Mouse (Mus musculus) CH12F3 (cell line): ENCODE results near the gene Podxl2.

Source experiments
- in situ Hi-C: fragments of 300-500 bp; cut with MboI; formaldehyde crosslinking; loops from 2 replicates; pipeline ENCODE4 v1.14.3; 2020; ENCODE audit warnings: low sequenced_read_pairs

Podxl2 gene

DNA sequence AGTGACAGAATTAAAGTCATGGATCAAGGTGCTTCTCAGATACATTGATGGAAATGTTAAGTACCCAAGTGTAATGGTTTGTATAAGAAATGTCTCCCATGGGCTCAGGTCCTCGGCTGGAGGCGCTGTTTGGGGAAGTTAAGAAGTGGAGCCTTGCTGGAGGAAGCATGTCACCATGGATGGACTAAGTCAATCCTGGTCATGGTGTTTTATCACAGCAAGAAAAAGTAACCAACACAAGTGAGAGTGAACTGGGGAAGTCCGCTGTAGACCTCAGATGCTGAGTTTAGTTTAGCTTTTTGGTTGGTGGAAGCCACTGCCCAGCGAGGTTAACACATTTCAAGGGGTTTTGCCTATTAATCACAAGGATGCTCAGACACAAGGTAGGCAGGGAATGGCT lies 45.3 kb downstream of the Podxl2 start:
- in situ Hi-C loops: no loop called here

DNA sequence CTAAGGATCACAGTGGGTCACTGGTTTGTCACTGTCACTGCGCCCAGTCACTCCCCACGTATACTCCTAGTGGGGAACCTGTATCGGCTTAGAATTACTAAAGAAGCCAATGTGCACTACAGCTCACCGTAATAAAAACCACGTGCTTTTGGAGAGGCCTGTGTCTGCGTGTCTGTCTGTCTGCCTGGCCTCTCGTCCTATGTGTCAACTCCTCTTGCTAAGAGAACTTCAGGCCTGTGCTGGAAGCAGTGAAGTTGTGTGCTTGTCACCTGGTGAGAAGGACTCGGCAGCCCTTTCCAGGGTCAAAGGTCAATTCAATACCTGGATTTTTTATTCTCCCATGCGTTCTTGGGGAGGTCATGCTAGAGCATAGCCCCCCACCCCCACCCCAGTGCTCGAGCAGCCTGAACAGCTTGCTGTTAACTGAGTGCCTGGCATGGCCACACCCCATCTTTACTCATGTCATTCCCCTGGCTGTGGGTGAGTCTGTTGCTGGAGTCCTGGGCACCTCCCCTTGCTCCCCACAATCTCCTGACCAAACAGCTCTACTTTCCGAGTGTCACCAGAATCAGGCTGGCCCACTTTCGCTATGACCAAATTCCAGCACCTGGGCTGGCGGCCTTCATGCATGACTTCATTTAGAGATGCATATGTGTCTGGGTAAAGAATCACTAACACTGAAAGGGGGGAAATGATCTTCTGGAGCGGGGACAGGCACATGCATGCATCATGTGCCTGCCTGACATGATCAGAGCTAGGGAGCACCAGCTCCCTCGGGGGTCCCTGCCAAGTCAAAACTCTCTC lies 46.4 kb downstream of the Podxl2 start:
- in situ Hi-C loops: no loop called here

DNA sequence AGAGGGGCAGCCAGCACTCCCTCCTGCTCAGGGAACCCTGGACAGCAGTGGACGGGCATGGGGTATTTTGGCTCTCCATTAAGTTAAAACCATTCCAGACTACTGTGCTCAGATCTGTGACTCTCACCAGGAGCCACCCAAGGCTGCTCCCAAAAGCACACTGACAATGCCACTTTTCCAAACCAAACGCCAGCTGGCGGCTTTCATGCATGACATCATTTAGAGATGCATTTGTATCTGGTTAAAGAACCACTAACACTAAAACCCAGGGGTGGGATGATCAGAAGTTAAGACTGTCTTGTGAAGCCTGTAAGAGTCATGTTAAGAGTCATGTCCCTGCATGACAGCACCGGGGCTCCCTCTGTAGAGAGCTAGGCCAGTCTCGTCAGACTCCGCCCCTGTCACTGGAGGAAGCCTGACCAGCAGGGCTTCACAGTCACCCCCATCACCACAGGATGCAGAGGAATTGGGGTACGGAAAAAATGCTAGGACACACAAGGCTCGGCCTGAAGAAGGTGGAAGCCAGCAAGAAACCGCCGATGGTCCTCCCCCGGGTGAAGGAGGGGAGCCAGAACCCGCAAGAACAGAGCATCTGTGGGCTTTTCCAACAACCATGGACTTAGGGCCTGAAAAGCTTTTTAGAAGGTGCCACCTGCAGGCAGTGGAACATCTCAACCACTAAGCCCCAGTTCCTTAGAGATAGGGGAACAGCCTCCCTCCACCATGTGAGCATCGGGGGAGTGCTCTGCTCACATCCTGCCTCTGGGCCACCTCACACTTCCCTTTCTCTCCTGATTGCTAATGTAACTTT lies 47.2 kb downstream of the Podxl2 start:
- in situ Hi-C loops: no loop called here

DNA sequence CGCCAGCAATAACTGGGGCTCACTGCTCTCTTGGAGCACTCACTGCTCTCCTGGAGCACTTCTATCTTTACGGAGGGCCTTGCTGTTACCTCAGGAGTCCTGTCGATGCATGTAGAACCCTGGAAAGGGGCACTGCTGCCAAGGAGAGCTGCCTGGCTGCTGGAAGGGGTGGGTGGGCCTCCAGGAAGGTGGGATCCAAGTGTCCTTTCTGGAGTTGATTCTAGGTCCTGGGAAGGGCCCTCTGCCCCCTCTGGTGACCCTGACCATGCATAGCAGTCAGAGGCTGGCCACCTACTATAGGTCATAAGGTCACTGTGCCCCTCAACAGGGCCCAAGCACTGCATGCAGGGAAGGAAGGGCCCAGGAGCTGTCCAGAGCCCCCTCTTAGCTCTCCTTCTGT lies 47.9 kb downstream of the Podxl2 start:
- in situ Hi-C loops: no loop called here

DNA sequence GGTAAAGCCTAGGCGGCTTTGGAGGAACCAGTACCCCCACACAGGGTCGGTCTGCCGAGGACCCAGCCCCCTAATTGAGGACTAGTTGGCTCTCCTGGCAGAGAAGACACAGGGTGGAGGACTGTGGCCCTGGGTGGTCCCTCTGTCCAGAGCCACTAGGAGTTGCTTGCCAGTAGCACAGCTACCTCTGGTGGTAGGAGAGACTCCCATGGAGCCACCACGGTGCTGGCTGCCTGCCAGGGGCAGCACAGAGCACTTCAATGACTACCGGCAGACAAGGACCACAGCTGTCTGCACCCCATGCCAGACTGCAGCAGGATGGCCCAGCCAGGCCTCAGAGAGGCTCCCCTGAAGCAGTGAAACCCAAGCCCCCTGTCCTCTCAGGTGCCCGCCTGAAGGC lies 48.3 kb downstream of the Podxl2 start:
- in situ Hi-C loops: no loop called here

DNA sequence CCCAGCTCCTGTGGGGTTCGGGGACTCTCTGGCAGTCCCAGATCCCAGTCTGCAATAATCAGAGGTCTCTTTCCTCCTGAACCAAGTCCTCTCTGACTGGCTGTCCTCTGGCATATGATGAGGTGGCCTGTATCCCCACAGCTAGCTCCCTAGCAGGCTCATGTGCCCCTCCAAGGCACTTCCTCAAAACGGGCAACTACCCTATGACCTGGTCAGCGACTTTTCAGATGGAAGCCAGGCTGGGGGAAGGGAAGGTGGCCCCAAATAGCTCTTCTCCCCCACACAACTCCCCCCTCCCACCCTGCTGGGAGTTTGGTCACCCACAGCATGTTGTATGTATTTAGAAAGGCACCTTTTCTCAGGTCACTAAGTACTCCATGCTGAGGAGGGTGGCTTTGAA lies 48.8 kb downstream of the Podxl2 start:
- in situ Hi-C loops: no loop called here

DNA sequence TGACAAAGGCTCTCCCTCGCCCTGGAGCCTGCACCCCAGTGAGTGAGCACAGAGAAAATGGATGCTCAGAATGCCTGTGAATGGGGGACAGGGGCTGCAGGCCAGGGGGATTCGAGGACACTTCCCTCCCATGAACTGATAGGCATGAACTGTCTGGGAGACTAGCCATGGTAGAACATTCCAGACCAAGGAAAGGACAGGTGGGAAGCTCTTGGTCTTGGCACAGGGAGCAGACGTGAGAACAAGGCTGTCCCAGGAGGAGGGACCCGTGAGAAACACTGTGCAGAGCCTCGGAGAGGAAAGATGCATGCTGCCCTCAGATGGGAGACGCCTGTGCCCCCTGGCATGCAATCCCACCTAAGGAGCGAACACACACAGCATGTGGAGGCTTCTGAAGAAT lies 50.7 kb downstream of the Podxl2 start:
- in situ Hi-C loops: no loop called here

DNA sequence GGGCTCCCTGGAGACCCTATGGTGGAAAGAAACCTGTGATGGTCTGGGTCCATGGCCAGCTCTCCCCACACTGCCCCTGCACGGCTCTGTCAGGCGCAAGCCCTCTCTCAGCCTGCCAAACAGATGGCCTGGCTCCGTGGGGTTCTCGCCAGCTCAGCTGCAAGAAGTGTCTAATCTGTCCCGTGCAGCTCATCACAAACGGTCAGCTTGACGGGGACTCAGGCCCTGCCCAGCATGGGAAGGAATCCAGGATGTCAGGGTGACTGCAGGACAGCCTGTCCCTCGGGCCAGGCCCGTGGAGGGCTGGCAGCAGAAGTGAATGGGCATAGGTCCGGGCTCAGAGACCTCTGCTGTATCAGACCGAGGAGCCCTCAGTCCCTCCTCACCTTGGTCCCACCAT lies 52.9 kb downstream of the Podxl2 start:
- in situ Hi-C loops: no loop called here

DNA sequence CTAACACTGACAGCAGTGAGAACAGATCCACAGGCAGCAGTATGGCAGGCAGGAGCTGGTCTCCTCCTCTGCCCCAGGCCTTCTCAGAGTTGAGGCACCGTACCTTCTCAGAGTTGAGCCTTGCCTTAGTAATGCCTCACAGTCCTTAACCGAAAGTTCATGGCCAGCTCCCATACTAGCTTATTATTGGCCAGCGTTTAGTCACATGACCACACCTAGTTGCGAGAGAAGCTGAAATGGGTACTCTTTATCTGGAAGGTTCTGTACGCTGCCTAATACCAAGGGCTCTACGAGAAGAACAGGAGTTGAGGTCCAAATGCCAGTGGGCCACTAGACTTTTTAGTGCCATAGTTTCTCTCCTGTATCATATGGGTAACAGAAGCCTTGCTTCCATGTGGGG lies 53.5 kb downstream of the Podxl2 start:
- in situ Hi-C loops: no loop called here

DNA sequence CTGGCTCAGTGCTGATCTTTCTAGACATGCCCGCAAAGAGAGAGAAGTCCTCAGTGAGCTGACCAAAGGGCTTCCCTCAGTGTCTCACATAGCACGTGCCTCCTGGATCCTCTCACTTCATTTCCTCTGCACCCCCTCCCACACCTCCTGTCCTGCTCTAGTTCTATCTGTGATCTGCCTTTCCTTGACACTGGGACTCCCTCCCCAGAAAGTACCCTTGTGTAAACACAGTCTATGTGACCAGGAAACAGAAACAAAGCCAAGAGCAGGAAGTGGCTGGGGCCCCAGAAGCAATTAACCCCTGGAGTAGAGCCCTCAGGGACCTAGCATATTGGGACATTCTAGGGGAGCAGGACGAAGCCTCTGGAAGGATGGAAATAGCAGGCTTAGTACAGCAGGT lies 54.0 kb downstream of the Podxl2 start:
- in situ Hi-C loops: no loop called here

DNA sequence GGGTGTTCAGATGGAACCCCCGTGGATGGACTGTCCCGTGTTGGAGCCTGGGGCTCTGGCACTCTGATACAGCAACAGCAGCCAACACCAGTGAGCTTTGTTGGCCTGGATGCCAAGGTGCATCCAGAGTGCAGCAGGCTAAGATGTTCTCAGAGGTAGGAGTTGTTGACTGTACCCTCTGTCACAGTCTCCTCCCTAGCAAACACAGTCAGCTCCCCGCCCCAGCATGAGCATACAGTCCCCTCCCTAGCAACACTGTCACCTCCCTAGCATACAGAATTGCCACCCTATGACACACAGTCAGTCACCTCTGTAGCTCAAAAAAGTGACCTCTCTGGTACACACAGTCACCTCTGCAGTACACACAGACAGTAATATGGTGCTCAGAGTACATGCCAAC lies 57.9 kb downstream of the Podxl2 start:
- in situ Hi-C loops: no loop called here

DNA sequence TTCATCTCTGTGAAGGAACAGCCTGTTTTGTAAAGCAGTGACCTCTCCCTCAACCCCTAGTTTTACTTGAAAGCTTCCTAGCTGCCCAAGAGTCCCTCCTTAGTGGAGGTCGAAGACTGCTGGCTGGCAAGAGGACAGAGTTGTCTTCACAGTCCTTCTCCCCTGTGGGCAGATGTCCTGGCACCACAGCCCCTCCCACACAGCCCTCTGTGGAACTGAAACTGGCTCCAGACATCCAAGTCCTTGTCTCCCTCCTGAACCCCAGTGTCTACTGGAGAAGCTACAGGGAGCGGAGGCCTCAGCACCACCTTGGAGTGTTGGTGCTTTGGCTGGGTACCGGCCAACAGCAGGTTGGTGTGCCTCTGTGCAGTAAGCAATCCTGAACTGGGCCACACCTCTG lies 59.4 kb downstream of the Podxl2 start:
- in situ Hi-C loops: no loop called here

DNA sequence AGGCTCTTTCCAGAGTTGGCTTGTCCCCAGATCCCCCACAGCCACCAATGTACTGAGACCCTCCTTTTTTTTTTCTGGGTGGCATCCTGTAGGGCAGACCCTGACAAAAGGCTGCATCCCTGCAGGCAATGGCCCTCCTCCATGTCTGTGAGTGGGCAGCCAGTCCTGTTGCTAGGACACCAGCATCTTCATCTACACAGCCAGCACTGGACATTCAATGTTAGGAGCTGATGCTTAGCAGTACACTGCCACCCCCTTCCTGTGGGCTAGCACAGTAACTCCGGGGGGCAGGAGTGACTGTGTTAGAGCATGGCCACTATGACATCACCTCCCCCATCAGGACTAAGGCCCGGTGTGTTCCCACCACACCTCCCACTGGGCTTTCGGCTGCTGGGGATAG lies 59.8 kb downstream of the Podxl2 start:
- in situ Hi-C loops: no loop called here

DNA sequence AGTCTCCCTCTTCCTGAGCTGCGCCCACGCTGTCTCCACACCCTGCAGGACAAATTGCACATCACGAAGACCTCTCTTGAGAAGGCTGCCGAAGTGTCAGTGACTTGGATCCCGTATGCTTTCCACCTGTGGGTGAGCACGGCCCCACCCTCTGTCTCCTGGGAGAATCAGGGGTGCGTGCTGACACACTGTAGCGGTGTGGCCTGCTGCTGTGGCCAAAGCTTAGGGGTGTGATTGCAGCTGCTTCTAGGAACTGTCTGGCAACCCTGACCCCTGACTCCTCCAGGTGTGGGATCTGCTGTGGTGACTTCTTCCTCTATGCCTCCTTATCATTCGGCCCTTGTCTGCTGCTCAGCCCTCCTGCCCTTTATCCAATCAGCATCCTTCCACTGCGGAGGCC lies 61.0 kb downstream of the Podxl2 start:
- in situ Hi-C loops: no loop called here

DNA sequence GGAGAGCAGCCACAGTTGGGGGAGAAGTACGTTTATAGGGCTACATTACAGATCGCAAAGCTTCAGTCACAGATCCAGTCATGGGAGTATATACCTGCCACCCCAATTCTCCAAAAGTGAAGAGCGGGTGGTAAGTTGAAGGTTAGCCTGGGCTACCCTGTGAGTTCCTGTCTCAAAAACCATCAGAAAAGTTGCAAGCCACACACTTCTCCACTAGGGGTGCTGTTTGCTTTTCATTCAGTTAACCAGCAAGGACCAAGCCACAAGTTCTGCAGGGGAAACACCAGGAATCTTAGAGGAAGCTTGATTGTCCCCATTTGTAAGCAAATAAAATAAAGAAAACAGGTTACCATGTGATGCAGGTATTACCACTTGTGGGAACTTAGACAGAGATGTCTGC lies 62.0 kb downstream of the Podxl2 start:
- in situ Hi-C loops: no loop called here

DNA sequence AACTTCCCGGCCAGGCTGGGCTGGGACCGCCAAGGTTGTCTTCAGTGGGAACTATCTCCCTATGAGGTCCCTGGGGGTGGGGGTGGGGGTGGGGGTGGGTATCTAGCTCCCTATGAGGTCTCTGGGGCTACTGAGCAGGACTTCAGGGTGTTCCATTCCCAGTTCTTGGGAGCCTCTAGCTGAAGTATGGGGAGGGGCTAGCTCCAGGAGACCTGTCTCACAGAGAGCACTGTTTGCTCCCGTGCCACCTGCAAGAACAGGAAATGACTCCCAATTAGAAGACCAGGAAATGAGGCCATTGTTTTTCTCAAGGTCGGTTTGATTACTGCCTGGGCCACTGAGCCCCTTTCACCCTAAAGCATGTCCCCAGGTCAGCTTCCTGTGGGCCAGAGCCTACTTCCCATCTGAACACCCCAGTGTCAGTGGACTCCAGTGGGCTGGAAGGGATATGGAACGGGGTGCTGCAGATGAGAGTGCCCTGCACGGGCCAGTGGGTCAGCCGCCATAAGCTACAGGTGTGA lies 62.9 kb downstream of the Podxl2 start:
- in situ Hi-C loops: no loop called here

DNA sequence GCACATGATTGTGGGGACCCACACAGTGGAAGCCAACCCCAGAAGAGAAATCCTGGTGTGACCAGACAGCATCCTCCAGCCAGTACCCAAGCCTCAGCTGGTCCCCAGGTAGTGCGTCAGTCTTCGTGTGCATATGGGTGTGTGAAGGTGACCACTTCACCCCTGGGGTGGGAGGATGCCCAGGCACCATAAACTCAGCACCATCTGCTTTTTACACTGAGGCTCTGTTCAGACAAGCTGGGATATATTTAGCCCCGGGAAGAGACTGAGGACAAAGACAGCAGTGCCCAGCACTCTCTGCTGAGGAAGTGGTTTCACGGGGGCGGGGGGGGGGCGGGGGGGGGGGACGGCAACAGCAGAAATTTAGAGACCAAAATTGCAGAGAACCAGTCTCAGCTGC lies 63.4 kb downstream of the Podxl2 start:
- in situ Hi-C loops: no loop called here

DNA sequence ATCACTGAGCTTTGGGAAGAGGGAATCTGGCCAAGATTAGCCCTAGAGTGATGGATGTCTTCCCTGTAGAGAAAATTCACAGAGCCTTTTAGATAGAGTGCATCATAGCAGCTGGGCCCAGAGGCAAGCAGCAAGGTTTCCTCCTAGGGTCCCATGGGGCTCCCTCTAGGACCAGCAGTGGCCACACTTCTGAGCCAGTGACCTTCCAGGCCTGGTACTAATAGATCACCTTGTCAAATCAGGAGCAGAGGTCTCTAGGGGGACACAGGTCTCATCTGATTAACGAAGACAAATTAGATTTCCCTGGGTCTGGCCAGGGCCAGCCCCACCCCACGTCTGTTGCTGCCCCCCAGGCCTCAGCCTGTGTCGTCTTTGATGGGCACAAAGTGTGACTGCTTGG lies 64.6 kb downstream of the Podxl2 start:
- in situ Hi-C loops: no loop called here

DNA sequence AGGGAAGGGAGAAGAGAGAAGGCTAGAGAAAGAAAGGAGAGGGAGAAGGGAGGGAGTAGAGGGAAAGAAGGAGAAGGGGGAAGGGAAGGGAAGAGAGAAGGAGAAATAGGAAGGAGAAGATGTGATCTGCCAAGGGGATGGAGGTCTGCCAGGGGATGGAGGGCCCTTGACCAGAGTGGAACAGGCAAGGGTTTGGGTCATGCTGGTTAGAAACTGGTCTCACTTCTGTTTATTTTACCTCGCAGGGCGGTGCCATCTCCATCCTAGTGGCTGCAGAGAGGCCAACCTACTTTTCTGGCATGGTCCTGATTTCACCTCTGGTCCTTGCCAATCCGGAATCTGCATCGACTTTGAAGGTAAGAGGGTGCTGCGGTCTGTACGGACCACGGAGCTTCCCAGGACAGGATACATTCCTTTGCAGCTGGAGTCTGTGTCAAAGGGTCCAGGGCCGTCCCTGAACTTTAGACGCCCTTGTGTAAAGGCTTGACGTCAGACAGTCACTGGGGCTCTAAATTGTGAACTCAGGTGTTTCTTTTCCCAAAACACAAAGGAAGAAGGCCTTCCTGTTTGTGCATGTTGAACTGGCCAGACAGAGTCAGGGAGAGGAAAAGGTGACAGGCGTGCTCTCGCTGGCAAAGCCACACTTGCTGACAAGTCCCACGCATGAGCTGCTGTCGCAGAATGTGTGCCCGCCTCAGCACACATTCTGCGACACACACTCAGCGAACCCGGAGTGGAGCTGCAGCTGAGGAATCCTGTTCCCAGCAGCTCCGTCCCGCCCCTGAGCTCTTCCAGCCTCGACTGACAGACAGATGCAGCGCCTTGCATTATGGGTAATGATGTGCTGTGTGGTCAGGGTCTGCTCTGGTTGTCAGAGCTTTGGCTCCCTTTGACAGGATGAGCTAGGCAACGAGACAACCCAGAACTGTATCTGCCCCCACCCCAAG lies 65.5 kb downstream of the Podxl2 start:
- in situ Hi-C loops: no loop called here

DNA sequence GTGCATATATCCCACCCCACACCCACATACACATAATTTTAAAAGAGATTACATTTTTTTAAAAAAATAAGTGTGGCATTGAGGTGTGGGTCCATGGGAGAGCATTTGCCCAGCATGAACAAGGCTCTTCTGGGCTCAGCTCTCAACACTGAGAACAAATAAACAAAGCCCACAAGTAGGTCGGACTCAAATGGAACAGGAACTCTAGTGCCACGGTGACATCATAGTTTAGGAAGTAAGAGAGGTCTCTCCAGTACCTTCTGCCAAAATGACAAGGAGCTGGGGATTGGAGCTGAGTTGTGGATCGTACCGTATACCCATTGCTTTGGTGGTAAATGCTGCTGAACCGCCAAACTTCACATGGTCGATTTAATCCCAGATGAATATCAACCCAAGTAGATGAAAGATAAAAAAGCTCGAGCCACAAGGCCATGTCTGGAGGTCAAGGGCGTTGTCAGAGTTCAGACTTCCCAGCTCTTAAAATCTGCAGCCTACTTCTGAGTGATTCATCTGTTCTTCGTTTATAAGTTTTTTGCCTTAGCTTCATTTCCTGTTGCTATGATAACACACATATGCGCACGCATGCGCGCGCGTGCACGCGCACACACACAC lies 69.8 kb downstream of the Podxl2 start:
- in situ Hi-C loops: no loop called here
